Mouse (Mus musculus): Measurements from ENCODE around the gene Opn5.

Opn5 gene

GRCm38 (mm10) chr17:42611295-42611694 is at the start of gene Opn5:
Opn5 (minus strand) TSS chr17:42611395.
- DNase-seq (ENCODE audit: low read depth): no peak

GRCm38 (mm10) chr17:42658634-42659422 is 47.6 kb upstream of the Opn5 start:
- DNase-seq (ENCODE audit: low read depth): peak; percentile 24

GRCm38 (mm10) chr17:42643416-42643815 is 32.2 kb upstream of the Opn5 start:
- DNase-seq (ENCODE audit: low read depth): no peak

GRCm38 (mm10) chr17:42630206-42630605 is 19.0 kb upstream of the Opn5 start:
- DNase-seq (ENCODE audit: low read depth): no peak

GRCm38 (mm10) chr17:42613043-42613737 is 2.0 kb upstream of the Opn5 start:
- DNase-seq (ENCODE audit: low read depth): peak; percentile 44

- no peak for DNase-seq (ENCODE audit: low read depth)
Observed at GRCm38 (mm10) chr17:42608270-42608669, 2.9 kb downstream of the Opn5 start.

GRCm38 (mm10) chr17:42602829-42603784 is 8.1 kb downstream of the Opn5 start:
- peak; percentile 4 for DNase-seq (ENCODE audit: low read depth)

GRCm38 (mm10) chr17:42586486-42586885 is 24.7 kb downstream of the Opn5 start:
- no peak for DNase-seq (ENCODE audit: low read depth)

- no peak for DNase-seq (ENCODE audit: low read depth)
Observed at GRCm38 (mm10) chr17:42583029-42583331, 28.2 kb downstream of the Opn5 start.

GRCm38 (mm10) chr17:42582281-42583028 is 28.7 kb downstream of the Opn5 start:
- no peak for DNase-seq (ENCODE audit: low read depth)

- DNase-seq (ENCODE audit: low read depth): no peak
Observed at GRCm38 (mm10) chr17:42580623-42581022, 30.6 kb downstream of the Opn5 start.

GRCm38 (mm10) chr17:42580196-42580595 is 31.0 kb downstream of the Opn5 start:
- DNase-seq (ENCODE audit: low read depth): no peak

- DNase-seq (ENCODE audit: low read depth): no peak
Observed at GRCm38 (mm10) chr17:42576671-42577168, 34.5 kb downstream of the Opn5 start.

GRCm38 (mm10) chr17:42573786-42574185 is 37.4 kb downstream of the Opn5 start:
- DNase-seq (ENCODE audit: low read depth): no peak

- DNase-seq (ENCODE audit: low read depth): no peak
Observed at GRCm38 (mm10) chr17:42549578-42549977, 61.6 kb downstream of the Opn5 start.

- no peak for DNase-seq (ENCODE audit: low read depth)
Observed at GRCm38 (mm10) chr17:42530147-42530546, 81.0 kb downstream of the Opn5 start.

- no peak for DNase-seq (ENCODE audit: low read depth)
Observed at GRCm38 (mm10) chr17:42509356-42510262, 101.6 kb downstream of the Opn5 start.
